Mouse (Mus musculus) activated CD4-positive, CD25-positive, alpha-beta regulatory T cell, adult 9 weeks (primary cell): ENCODE measurements around the gene Gm11099. TPM values are rescaled to one million over a fixed set of nuclear protein-coding genes. Genes with fewer than 3 reads are reported as not detected.

Source experiments
- polyA plus RNA-seq: library from polyadenylated mRNA; unstranded; fragments of 100-300 nt; shearing (Covaris generic); gene quantifications from one replicate; pipeline ENCODE4 v1.2.1, GENCODE M21; 2017

The Gm11099 gene
- polyA plus RNA-seq: not detected

GRCm38 (mm10) chr2:58859134-58859533 is at the start of gene Gm11099:
Gene Gm11099, plus strand, starts transcription at chr2:58859434.

